Mouse (Mus musculus): ENCODE data around the gene Rpl4.
A peak's percentile ranks its signal among the peaks of the same experiment; 100 is the strongest.
"Not testable (repeated sequence)": the region's sequence is repeated elsewhere in the genome, so short reads cannot be mapped to it uniquely, and the experiment has no call there.

The Rpl4 gene

GRCm38 (mm10) chr9:64172816-64173665 lies at the start of gene Rpl4, which contains the start of gene Zwilch:
Gene Rpl4, plus strand, starts transcription at chr9:64173375.
Gene Zwilch, minus strand, starts transcription at chr9:64173104.
- peak; percentile 87 for DNase-seq

- not testable (repeated sequence) for DNase-seq
Observed at GRCm38 (mm10) chr9:64124846-64125245, 48.3 kb upstream of the Rpl4 start.

DNA sequence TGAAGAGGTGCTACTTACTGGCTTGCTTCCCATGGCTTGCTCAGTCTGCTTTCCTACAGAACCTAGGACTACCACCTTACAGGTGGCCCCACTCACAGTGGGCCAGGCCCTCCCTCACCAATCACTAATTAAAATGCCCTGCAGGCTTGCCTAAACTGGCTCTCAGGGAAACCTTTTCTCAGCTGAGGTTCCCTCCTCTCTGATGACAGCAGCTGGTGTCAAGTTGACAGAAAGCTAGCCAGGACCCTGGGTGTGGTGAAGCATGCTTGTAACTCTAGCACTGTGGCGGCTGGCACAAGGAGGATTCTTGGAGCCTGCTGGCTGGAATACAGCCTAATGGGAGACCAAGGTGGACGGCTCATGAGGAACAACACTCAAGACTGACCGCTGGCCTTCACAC lies 47.9 kb upstream of the Rpl4 start:
- no peak for DNase-seq

DNA sequence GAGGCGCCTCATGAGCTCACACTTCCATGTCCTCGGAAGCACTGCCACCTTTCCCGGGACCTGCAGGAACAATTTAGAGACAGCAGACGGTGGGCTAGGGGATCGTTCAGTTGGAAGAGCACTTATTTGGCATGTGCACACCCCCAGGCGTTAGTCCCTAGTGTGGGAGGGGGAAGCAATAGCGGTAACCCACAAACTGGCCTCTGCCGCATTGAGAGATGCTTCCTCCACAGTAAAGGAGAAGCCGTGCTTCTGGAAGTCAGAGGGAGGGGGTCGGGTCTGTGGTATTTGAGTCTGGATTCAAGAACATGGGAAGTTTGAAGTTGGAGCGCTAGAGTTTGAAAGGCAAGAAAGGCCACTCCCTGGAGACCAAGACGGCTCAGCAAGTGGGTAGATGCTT lies 47.1 kb upstream of the Rpl4 start:
- no peak for DNase-seq

DNA sequence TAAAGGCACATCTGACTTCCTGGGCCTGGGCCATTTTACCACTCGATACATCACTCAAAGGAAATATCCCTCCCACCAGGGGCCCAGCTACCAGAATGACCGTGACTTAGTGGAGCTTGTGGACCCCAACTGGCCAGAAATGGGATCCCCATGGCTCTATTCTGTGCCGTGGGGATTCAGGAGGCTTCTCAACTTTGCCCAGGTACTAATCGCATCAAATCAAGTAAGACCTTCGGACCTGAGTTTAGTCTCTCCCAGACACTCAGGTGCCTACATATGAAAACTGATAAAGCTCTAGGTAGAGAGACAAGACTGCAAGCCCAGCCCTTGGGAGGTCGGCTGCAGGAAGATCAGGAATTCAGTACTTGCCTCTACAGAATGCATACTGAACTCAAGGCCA lies 41.6 kb upstream of the Rpl4 start:
- DNase-seq: no peak

- peak; percentile 82 for DNase-seq
Observed at GRCm38 (mm10) chr9:64138896-64139295, 34.3 kb upstream of the Rpl4 start.

GRCm38 (mm10) chr9:64139879-64140278 lies 33.3 kb upstream of the Rpl4 start:
- DNase-seq: peak; percentile 13

GRCm38 (mm10) chr9:64156641-64157040 lies 16.5 kb upstream of the Rpl4 start:
- DNase-seq: no peak

DNA sequence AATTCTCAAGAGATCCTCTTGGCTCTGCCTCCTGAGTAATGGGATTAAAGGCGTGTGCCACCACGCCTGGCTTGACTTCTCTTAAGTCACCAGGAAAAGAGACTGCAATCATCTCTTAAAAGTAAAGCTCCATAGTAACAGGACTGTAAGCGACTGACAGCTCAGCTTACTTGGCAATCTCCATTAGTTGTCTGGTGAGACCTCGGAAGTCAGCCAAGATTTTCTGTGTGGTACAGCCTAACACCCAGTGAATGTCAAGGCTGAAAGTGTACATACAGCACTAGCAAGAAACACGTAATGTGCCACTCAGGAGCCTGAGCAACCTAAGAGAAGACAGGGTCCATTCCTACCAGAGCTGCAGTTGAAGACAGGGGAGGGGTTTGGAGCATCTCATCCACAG lies 12.7 kb upstream of the Rpl4 start:
- no peak for DNase-seq

DNA sequence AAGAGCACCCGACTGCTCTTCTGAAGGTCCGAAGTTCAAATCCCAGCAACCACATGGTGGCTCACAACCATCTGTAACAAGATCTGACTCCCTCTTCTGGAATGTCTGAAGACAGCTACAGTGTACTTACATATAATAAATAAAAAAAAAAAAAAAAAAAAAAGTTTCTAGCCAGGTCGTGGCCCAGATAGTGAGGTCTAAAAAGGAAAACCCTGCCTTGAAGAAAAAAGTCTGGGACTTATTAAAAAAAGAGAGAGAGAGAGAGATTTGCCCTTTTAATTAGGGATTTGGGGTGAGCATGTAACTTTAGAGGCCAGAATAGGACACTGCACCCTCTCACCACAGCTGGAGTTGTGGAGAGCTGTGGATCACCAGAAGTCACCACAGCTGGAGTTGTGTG lies 3.2 kb upstream of the Rpl4 start:
- DNase-seq: not testable (repeated sequence)

GRCm38 (mm10) chr9:64172145-64172815 lies 895 bp upstream of the Rpl4 start:
- DNase-seq: no peak

- no peak for DNase-seq
Observed at GRCm38 (mm10) chr9:64173666-64174220, 568 bp downstream of the Rpl4 start.

- no peak for DNase-seq
Observed at GRCm38 (mm10) chr9:64174341-64174740, 1.2 kb downstream of the Rpl4 start.

GRCm38 (mm10) chr9:64174766-64175165 lies 1.6 kb downstream of the Rpl4 start:
- DNase-seq: no peak

- DNase-seq: no peak
Observed at GRCm38 (mm10) chr9:64175378-64175777, 2.2 kb downstream of the Rpl4 start.

GRCm38 (mm10) chr9:64178610-64178973 lies 5.4 kb downstream of the Rpl4 start:
- peak; percentile 26 for DNase-seq

- peak; percentile 92 for DNase-seq
Observed at GRCm38 (mm10) chr9:64178974-64179646, 5.9 kb downstream of the Rpl4 start, which contains the start of gene Snapc5. Gene Snapc5, plus strand, starts transcription at chr9:64179274.

GRCm38 (mm10) chr9:64183295-64183694 lies 10.1 kb downstream of the Rpl4 start:
- not testable (repeated sequence) for DNase-seq

DNA sequence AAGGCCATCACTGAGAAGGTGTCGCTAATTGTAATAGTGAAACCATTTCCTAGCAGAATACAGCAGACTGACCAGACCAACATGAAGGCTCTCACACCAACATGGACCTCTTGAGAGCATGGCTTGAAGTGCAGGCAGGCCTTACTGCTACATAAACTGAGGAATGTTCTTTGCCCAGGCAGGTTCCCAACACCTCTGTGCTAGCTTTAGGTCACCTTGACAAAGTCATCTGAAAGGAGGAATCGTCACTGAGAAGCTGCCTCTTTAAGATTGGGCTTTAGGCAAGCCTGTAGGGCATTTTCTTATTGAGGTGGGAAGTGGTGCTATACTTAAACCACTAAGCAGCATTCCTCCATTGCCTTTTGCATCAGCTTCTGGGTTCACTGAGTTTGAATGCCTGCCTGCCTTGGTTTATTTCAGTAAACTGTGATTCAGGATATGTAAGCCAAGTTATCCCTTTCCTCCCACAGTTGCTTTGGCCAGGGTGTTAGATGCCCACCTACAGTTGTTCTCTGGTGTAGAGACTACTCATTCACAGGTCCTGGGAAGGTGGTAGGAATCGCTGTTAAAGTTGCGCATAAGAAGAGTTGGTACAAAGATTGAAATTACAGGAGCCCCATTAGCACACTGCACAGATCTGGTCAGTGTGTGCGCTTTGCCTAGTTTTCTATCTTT lies 11.1 kb downstream of the Rpl4 start:
- DNase-seq: no peak

GRCm38 (mm10) chr9:64193879-64194278 lies 20.7 kb downstream of the Rpl4 start:
- no peak for DNase-seq

GRCm38 (mm10) chr9:64195554-64195953 lies 22.4 kb downstream of the Rpl4 start:
- DNase-seq: no peak

DNA sequence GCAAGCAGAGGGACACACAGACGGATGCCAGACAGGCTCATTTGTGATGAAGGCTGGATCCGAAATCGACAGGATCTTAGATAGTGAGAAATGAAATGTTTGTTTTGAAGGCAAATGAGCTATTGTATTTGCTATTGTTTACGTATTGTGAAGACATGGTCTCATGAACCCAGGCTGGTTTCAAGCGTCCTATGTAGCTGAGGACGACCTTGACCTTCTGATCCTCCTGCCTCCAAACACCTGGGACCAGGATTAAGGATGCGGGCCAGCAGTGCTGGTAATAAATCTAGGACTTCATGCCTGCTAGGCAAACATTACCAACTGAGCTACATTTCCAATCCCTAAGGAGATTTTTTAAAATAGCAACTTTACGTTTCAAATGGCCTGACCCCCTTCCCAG lies 24.3 kb downstream of the Rpl4 start:
- DNase-seq: no peak
